Mouse (Mus musculus): ENCODE data around the gene Dapp1.
"Not testable (repeated sequence)": the region's sequence is repeated elsewhere in the genome, so short reads cannot be mapped to it uniquely, and the experiment has no call there.

The Dapp1 gene

DNA sequence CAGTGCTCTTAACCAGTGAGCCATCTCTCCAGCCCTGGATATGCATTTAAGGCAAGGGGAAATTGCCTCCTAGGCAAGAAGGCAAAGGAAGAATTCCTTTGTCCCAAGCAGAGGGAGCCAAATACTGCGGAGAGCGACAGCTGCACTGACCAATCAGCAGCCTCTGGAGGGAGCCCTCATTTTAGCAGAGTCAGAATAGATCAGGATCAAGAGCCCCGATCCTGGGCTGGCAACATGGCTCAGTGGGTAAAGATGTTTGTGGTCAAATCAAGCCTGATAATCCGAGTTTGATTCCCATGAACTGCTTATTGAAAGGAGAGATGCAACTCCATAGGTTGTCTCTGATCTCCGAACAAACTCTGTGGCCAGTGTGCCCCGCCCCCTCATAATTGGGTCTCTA is 42.7 kb downstream of the Dapp1 start:
- in situ Hi-C loops (cut with MboI; ENCODE audit: low pct_unique_long_range_greater_than_20kb in 1 of 2, low sequenced_read_pairs in 2 of 2, unreplicated experiment in 1 of 2), result no loop called here

DNA sequence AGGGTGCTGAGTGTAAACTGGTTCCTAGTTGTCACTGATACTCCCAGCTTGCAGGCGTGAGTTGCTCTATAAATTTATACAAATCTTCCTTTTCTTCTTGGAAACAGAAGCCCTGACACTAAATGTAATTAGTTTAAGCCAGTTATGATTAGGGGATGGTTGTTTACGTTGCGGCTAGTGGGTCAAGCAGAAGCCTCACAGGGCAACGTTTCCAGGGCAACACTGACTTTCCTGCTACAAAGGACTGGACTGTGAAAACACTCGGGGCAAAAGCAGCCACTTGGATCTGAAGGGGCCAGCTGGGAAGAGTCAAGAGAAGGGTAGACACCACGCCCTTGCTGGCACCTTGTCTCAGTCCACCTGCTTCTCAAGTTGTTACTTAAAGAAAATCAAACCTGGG is 44.8 kb downstream of the Dapp1 start:
- in situ Hi-C loops (cut with MboI; ENCODE audit: low pct_unique_long_range_greater_than_20kb in 1 of 2, low sequenced_read_pairs in 2 of 2, unreplicated experiment in 1 of 2), result no loop called here

DNA sequence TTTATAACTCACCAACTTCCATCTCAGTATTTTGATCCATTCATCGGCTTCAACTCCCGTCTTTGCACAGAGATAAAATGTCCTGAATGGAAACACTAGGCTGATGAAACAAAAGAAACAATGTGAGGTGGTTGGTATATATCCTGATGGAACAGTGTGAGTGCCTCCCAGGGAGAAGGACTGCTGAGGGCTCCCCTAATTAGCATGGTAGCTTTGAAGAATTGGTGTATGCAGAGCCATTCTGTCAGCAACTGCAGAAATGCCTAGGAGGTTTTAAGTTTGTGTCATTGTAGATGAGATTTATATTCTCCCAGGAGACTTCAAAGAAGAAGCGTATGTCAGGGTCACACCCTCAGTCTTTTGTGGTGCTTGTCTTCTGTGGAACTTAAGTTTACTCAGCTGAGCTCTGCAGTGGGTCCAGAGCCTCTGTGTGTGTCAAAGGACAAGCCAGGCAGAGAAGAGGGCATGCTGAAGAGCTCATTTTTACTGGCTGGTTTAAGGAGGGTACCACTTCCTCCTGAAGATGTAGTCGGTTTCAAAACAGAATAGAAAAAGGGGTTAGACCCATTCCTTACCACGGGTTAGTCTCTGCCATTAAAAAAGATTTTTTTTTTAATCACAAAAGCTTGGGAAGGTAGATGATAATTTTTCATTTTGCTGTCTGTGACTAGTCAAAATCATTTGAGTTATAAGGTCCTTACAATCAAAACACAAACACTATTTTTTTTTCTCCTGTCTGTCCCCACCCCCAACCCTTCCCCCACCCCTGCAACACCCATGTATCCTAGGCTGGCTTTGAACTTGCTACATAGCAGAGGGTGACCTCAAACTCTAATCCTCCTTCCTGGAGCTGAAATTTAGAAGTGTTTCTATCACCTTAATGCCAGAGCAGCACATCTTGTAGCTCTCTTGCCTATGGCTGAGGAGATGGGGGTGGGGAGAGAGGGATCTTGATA is 45.5 kb downstream of the Dapp1 start:
- in situ Hi-C loops (cut with MboI; ENCODE audit: low pct_unique_long_range_greater_than_20kb in 1 of 2, low sequenced_read_pairs in 2 of 2, unreplicated experiment in 1 of 2), result no loop called here

GRCm38 (mm10) chr3:137933986-137934385 is 47.4 kb downstream of the Dapp1 start:
- in situ Hi-C loops (cut with MboI; ENCODE audit: low pct_unique_long_range_greater_than_20kb in 1 of 2, low sequenced_read_pairs in 2 of 2, unreplicated experiment in 1 of 2), result no loop called here

DNA sequence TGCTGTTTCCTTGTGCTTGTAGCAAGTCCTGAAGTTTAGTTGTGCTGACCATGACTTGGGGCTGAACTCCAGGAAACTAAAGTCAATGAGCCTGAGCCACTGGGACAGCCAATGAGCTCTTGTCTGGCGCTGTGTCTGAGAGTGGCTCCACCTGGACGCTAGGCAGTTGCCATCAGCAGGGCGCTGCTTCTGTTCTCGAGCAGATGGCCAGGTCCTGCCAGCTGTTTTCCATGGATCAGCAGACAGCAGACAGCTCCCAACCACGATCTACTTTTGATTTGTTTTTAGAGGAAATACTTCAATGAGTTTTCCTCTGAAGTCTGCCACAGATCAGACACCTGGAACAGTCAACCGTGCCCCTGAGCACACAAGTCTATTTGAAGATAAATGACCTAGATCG is 48.6 kb downstream of the Dapp1 start:
- in situ Hi-C loops (cut with MboI; ENCODE audit: low pct_unique_long_range_greater_than_20kb in 1 of 2, low sequenced_read_pairs in 2 of 2, unreplicated experiment in 1 of 2), result no loop called here

DNA sequence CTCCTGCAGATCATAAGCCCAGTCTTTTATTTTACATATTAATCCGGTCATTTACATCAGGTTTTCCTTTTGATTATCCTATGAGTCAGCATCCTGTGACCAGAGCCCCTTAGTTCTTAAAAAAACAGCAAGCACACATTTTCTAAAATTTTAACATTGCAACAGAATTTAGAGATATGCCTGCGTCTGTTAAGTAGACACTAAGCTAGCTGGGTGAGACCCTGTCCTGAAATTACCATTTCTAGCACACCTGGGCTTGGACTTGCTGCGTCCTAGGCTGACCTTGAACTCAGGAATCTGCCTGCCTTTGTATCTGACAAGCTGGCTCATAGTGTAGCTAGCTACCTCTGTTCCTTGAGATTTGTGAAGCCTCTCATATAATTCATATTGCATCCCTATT is 51.4 kb downstream of the Dapp1 start:
- in situ Hi-C loops (cut with MboI; ENCODE audit: low pct_unique_long_range_greater_than_20kb in 1 of 2, low sequenced_read_pairs in 2 of 2, unreplicated experiment in 1 of 2), result no loop called here

DNA sequence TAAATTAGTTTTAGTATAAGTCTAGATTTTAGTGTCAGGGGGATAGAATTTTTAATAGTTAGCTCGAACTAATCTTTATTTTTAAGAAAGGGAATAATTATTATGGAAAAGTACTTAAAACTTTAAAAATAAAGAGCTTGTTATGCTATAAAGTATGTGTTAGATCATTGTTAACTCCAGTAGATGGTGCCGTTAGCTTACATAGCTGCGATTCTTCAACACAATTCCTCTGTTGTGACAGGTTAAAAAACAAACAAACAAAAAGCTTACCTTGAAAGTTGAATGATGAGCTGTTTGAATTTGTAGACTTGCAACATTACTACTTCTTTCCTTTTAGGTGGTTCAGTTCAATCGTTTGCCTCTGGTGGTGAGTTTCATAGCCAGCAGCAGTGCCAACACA is 54.3 kb downstream of the Dapp1 start:
- in situ Hi-C loops (cut with MboI; ENCODE audit: low pct_unique_long_range_greater_than_20kb in 1 of 2, low sequenced_read_pairs in 2 of 2, unreplicated experiment in 1 of 2), result no loop called here

- in situ Hi-C loops (cut with MboI; ENCODE audit: low pct_unique_long_range_greater_than_20kb in 1 of 2, low sequenced_read_pairs in 2 of 2, unreplicated experiment in 1 of 2), result no loop called here
Measured at GRCm38 (mm10) chr3:137920594-137920993, 60.8 kb downstream of the Dapp1 start.

DNA sequence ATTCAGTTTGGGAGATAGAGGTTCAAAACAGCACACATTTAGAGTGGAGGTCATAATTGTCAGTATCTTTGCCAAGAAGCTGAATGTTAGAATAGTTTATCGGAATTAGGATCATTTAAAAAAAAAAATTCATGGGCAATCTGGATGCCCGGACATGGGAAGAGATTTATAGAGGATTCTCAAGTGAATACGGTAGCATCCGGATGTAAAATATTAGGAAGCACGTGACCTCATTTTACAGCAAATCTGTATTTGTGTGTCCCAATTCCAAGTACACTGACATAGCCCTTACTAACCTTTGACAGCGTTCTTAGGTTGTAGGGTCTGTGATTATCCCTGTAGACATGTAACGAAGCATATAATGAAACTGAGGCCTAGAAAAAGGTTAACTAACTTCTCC is 61.9 kb downstream of the Dapp1 start:
- in situ Hi-C loops (cut with MboI; ENCODE audit: low pct_unique_long_range_greater_than_20kb in 1 of 2, low sequenced_read_pairs in 2 of 2, unreplicated experiment in 1 of 2), result no loop called here

GRCm38 (mm10) chr3:137918932-137919311 is 62.4 kb downstream of the Dapp1 start:
- in situ Hi-C loops (cut with MboI; ENCODE audit: low pct_unique_long_range_greater_than_20kb in 1 of 2, low sequenced_read_pairs in 2 of 2, unreplicated experiment in 1 of 2), result no loop called here

- in situ Hi-C loops (cut with MboI; ENCODE audit: low pct_unique_long_range_greater_than_20kb in 1 of 2, low sequenced_read_pairs in 2 of 2, unreplicated experiment in 1 of 2), result no loop called here
Measured at GRCm38 (mm10) chr3:137918172-137918931, 63.0 kb downstream of the Dapp1 start, which contains the start of gene Lamtor3. TSS of gene Lamtor3 (plus strand) at chr3:137918506.

DNA sequence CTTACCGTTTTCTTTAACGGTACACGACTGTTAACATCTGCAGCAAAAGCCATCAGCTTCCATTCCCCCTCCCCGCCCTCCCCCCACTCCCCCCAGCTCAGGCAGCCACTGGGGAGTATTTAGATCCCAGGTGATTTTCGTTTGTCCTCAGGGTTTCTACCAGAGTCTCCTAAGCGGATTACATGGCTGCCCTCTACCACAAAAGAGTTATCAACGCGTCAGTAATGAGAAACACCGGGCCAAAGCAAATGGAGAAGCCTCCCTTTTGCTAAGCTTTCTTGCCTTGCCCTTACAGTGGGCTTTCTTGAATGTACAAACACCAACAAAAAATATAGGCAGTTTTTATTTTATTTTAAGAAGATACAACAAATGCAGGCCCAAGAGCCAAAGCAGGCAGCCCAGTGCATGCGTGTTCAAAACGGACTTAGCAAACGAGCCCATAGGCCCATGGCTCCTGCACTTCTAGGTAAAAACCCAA is 63.6 kb downstream of the Dapp1 start:
- in situ Hi-C loops (cut with MboI; ENCODE audit: low pct_unique_long_range_greater_than_20kb in 1 of 2, low sequenced_read_pairs in 2 of 2, unreplicated experiment in 1 of 2), result no loop called here

GRCm38 (mm10) chr3:137914567-137914966 is 66.8 kb downstream of the Dapp1 start:
- in situ Hi-C loops (cut with MboI; ENCODE audit: low pct_unique_long_range_greater_than_20kb in 1 of 2, low sequenced_read_pairs in 2 of 2, unreplicated experiment in 1 of 2), result not testable (repeated sequence)

DNA sequence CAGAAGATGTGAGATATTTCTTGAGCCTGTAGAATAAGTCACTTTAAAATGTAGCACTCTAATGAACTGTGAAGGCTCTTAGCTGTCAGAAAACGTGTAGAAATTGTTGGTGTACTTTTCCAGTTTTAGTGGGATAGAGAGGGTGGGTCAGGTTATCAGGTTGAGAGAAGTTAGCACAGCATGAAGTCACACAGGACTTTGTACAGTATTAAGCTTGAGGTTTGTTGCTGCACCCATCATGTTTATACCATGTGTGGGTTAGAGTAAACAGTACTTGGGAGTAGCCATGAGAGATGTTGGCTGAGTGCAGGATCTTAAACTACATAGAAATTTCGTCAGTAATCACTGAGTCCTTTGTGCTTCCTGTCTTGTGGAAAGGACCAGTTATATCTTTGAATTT is 68.3 kb downstream of the Dapp1 start:
- in situ Hi-C loops (cut with MboI; ENCODE audit: low pct_unique_long_range_greater_than_20kb in 1 of 2, low sequenced_read_pairs in 2 of 2, unreplicated experiment in 1 of 2), result no loop called here

DNA sequence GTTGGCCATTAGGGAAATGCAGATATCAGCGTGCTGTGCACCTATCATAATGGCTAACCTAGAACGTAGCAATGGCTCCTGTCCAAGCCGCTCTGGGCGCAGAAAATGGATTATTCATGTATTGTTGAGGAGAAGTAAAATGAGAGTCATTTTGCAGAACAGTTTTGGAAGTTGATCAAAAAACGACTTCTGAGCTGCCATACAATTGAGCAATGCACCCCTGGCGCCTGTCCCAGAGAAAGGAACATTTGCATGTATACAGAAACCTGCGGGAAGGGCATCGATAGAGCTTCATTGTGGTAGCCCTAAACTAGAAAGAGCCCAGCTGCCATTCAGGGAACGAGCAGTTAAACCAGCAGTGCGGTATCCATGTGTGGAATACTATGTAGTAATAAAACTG is 81.2 kb downstream of the Dapp1 start:
- in situ Hi-C loops (cut with MboI; ENCODE audit: low pct_unique_long_range_greater_than_20kb in 1 of 2, low sequenced_read_pairs in 2 of 2, unreplicated experiment in 1 of 2), result no loop called here

- in situ Hi-C loops (cut with MboI; ENCODE audit: low pct_unique_long_range_greater_than_20kb in 1 of 2, low sequenced_read_pairs in 2 of 2, unreplicated experiment in 1 of 2), result no loop called here
Measured at GRCm38 (mm10) chr3:137897685-137898084, 83.7 kb downstream of the Dapp1 start.

DNA sequence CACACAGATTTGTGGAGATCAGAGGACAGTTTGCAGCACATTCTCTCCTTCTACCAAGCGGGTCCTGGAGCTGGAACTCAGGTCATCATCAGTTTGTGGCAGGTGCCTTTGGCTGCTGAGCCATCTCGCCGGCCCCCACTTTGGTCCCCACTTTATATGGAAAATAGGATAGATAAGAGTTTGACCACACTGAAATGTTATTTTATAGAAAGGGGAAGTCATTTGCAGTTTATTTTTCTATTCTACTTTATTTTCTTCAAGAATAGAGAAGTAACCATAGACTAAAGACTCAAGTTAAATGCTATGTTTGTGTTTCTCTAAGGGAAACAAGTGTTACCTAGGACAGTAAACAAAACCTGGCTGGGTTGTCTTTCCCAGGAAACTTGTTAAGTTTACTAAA is 84.5 kb downstream of the Dapp1 start:
- in situ Hi-C loops (cut with MboI; ENCODE audit: low pct_unique_long_range_greater_than_20kb in 1 of 2, low sequenced_read_pairs in 2 of 2, unreplicated experiment in 1 of 2), result no loop called here

- in situ Hi-C loops (cut with MboI; ENCODE audit: low pct_unique_long_range_greater_than_20kb in 1 of 2, low sequenced_read_pairs in 2 of 2, unreplicated experiment in 1 of 2), result no loop called here
Measured at GRCm38 (mm10) chr3:137896386-137896785, 85.0 kb downstream of the Dapp1 start.

- in situ Hi-C loops (cut with MboI; ENCODE audit: low pct_unique_long_range_greater_than_20kb in 1 of 2, low sequenced_read_pairs in 2 of 2, unreplicated experiment in 1 of 2), result no loop called here
Measured at GRCm38 (mm10) chr3:137895196-137895595, 86.1 kb downstream of the Dapp1 start.

All from mouse embryonic stem cell (cell line).